Mouse (Mus musculus) MEL (cell line): ENCODE measurements around the gene Nat8f1. TPM values are rescaled to one million over a fixed set of nuclear protein-coding genes. Genes with fewer than 3 reads are reported as not detected.

Source experiments
- DNase-seq: peaks from one replicate; pipeline ENCODE4 v3.0.0; 2011; ENCODE audit warnings: low read depth, low spot score
- H3K27ac ChIP-seq: 2 replicates; pipeline ENCODE4 v1.5.1; 2012; ENCODE audit warnings: low read depth, mild to moderate bottlenecking, control low read depth, low read length, moderate library complexity; ENCODE audit not compliant: control insufficient read depth
- H3K27me3 ChIP-seq, 2 experiments: fragments of 150-350 bp in 1 of 2; sonication (generic) in 1 of 2; 2 replicates each; pipeline ENCODE4 v1.6.1; 2012; ENCODE audit warnings: low read length in 2 of 2, mild to moderate bottlenecking in 2 of 2, improper control_type of control experiment in 1 of 2, moderate library complexity in 1 of 2; ENCODE audit not compliant: insufficient read depth in 2 of 2, control insufficient read depth in 1 of 2
- H3K36me3 ChIP-seq, 2 experiments: 2 replicates each; pipeline ENCODE4 v1.6.1; 2012 to 2014; ENCODE audit warnings: low read length in 2 of 2, improper control_type of control experiment in 1 of 2, inconsistent platforms in 1 of 2, mild to moderate bottlenecking in 1 of 2; ENCODE audit not compliant: insufficient read depth in 2 of 2, control insufficient read depth in 1 of 2
- H3K4me1 ChIP-seq, 2 experiments: fragments of 150-350 bp in 1 of 2; sonication (generic) in 1 of 2; 2 replicates each; pipeline ENCODE4 v1.6.1; 2012; ENCODE audit warnings: low read length in 2 of 2, improper control_type of control experiment in 1 of 2, mild to moderate bottlenecking in 1 of 2; ENCODE audit not compliant: insufficient read depth in 2 of 2, control insufficient read depth in 1 of 2
- H3K4me3 ChIP-seq, 2 experiments: fragments of 150-350 bp in 1 of 2; sonication (generic) in 1 of 2; 2 replicates each; pipeline ENCODE4 v1.5.1; 2012; ENCODE audit warnings: low read depth in 2 of 2, low read length in 2 of 2, mild to moderate bottlenecking in 2 of 2, moderate library complexity in 2 of 2, control low read depth in 1 of 2, improper control_type of control experiment in 1 of 2; ENCODE audit not compliant: control insufficient read depth in 1 of 2, insufficient read depth in 1 of 2
- H3K79me2 ChIP-seq: 2 replicates; pipeline ENCODE4 v1.6.1; 2012; ENCODE audit warnings: mild to moderate bottlenecking, low read length, moderate library complexity; ENCODE audit not compliant: control insufficient read depth, poor library complexity, insufficient read depth
- H3K9ac ChIP-seq: 2 replicates; pipeline ENCODE4 v1.6.1; 2012; ENCODE audit warnings: low read depth, mild to moderate bottlenecking, control low read depth, low read length, moderate library complexity; ENCODE audit not compliant: control insufficient read depth, poor library complexity, severe bottlenecking
- H3K9me3 ChIP-seq: fragments of 150-350 bp; sonication (generic); replicated peaks from 2 replicates; pipeline ENCODE4 v1.6.1; 2012; ENCODE audit warnings: mild to moderate bottlenecking, low read length, improper control_type of control experiment, moderate library complexity; ENCODE audit not compliant: insufficient read depth
- BHLHE40 ChIP-seq: IDR thresholded peaks from 2 replicates; pipeline ENCODE4 v1.6.1; 2012; ENCODE audit warnings: low read depth, mild to moderate bottlenecking, inconsistent platforms, low read length, improper control_type of control experiment, borderline replicate concordance
- CHD2 ChIP-seq: IDR thresholded peaks from 2 replicates; pipeline ENCODE4 v1.6.1; 2011; ENCODE audit warnings: low read length, improper control_type of control experiment
- ELF1 ChIP-seq: IDR thresholded peaks from 2 replicates; pipeline ENCODE4 v1.6.1; 2014; ENCODE audit warnings: low read depth, mild to moderate bottlenecking, inconsistent platforms, low read length, improper control_type of control experiment, moderate library complexity
- EP300 ChIP-seq, 2 experiments: IDR thresholded peaks; 2 replicates each; pipeline ENCODE4 v1.6.1; 2011; ENCODE audit warnings: improper control_type of control experiment in 2 of 2, low read length in 2 of 2, low read depth in 1 of 2, mild to moderate bottlenecking in 1 of 2
- ETS1 ChIP-seq: IDR thresholded peaks from 2 replicates; pipeline ENCODE4 v1.6.1; 2012; ENCODE audit warnings: low read depth, mild to moderate bottlenecking, inconsistent platforms, low read length, improper control_type of control experiment, moderate library complexity
- GABPA ChIP-seq: IDR thresholded peaks from 2 replicates; pipeline ENCODE4 v1.6.1; 2012; ENCODE audit warnings: low read depth, mild to moderate bottlenecking, inconsistent platforms, low read length, improper control_type of control experiment, moderate library complexity
- GATA1 ChIP-seq: IDR thresholded peaks from 2 replicates; pipeline ENCODE4 v1.6.1; 2011; ENCODE audit warnings: low read depth, low read length, improper control_type of control experiment
- HCFC1 ChIP-seq: IDR thresholded peaks from 2 replicates; pipeline ENCODE4 v1.6.1; 2012; ENCODE audit warnings: low read depth, mild to moderate bottlenecking, inconsistent platforms, low read length, improper control_type of control experiment, moderate library complexity
- JUND ChIP-seq: IDR thresholded peaks from 2 replicates; pipeline ENCODE4 v1.6.1; 2011; ENCODE audit warnings: low read depth, mild to moderate bottlenecking, improper control_type of control experiment, low read length
- KAT2A ChIP-seq: conservative IDR thresholded peaks from 2 replicates; pipeline ENCODE4 v1.6.1; 2012; ENCODE audit warnings: low read depth, low read length, improper control_type of control experiment, inconsistent platforms
- MAFK ChIP-seq: IDR thresholded peaks from 2 replicates; pipeline ENCODE4 v1.6.1; 2011; ENCODE audit warnings: low read depth, mild to moderate bottlenecking, low read length, improper control_type of control experiment, borderline replicate concordance
- MAX ChIP-seq: IDR thresholded peaks from 2 replicates; pipeline ENCODE4 v1.6.1; 2011; ENCODE audit warnings: low read length, improper control_type of control experiment
- MXI1 ChIP-seq: IDR thresholded peaks from 2 replicates; pipeline ENCODE4 v1.6.1; 2011; ENCODE audit warnings: mild to moderate bottlenecking, low read depth, low read length, improper control_type of control experiment
- MYB ChIP-seq: IDR thresholded peaks from 2 replicates; pipeline ENCODE4 v1.6.1; 2011; ENCODE audit warnings: mild to moderate bottlenecking, low read depth, low read length, improper control_type of control experiment
- NELFE ChIP-seq: IDR thresholded peaks from 2 replicates; pipeline ENCODE4 v1.6.1; 2011; ENCODE audit warnings: low read depth, low read length, improper control_type of control experiment
- NRF1 ChIP-seq: IDR thresholded peaks from 2 replicates; pipeline ENCODE4 v1.6.1; 2014; ENCODE audit warnings: low read depth, mild to moderate bottlenecking, inconsistent platforms, low read length, improper control_type of control experiment, moderate library complexity; ENCODE audit not compliant: poor library complexity, insufficient read depth, severe bottlenecking
- POLR2A ChIP-seq, 2 experiments: IDR thresholded peaks; 2 replicates each; pipeline ENCODE4 v1.6.1; 2011 to 2012; ENCODE audit warnings: low read length in 2 of 2, mild to moderate bottlenecking in 2 of 2, control low read depth in 1 of 2, improper control_type of control experiment in 1 of 2, low read depth in 1 of 2, moderate library complexity in 1 of 2; ENCODE audit not compliant: control insufficient read depth in 1 of 2, insufficient read depth in 1 of 2, poor library complexity in 1 of 2
- POLR2AphosphoS5 ChIP-seq: IDR thresholded peaks from 2 replicates; pipeline ENCODE4 v1.6.1; 2012; ENCODE audit warnings: low read depth, borderline replicate concordance, mild to moderate bottlenecking, inconsistent platforms, low read length, moderate library complexity, mixed read lengths
- RAD21 ChIP-seq: IDR thresholded peaks from 2 replicates; pipeline ENCODE4 v1.6.1; 2011; ENCODE audit warnings: mild to moderate bottlenecking, low read depth, low read length, improper control_type of control experiment
- SIN3A ChIP-seq: IDR thresholded peaks from 2 replicates; pipeline ENCODE4 v1.6.1; 2012; ENCODE audit warnings: low read length, improper control_type of control experiment, inconsistent platforms
- SMC3 ChIP-seq: IDR thresholded peaks from 2 replicates; pipeline ENCODE4 v1.6.1; 2011; ENCODE audit warnings: low read depth, low read length, improper control_type of control experiment
- USF1 ChIP-seq: IDR thresholded peaks from 2 replicates; pipeline ENCODE4 v1.6.1; 2014; ENCODE audit warnings: low read depth, mild to moderate bottlenecking, inconsistent platforms, low read length, improper control_type of control experiment, moderate library complexity
- ZC3H11A ChIP-seq: IDR thresholded peaks from 2 replicates; pipeline ENCODE4 v1.6.1; 2012; ENCODE audit warnings: low read depth, mild to moderate bottlenecking, inconsistent platforms, low read length, improper control_type of control experiment
- polyA plus RNA-seq, 2 experiments: library from polyadenylated mRNA; stranded (reverse) in 1 of 2; unstranded in 1 of 2; fragments of >175 nt in 1 of 2; fragments of >200 nt in 1 of 2; gene quantifications; 2 replicates each; pipeline versions ENCODE4 v1.2.1 to v1.2.4; 2012; ENCODE audit warnings: low replicate concordance in 2 of 2, low read depth in 1 of 2; ENCODE audit not compliant: insufficient read length in 2 of 2, insufficient read depth in 1 of 2, missing spikeins in 1 of 2
- total RNA-seq: library from RNA; depleted of rRNA; stranded (reverse); fragments of 300-350 nt; gene quantifications from 2 replicates; pipeline ENCODE4 v1.2.3, GENCODE M21; 2012

Nat8f1 gene
- total and polyA plus RNA-seq, 3 experiments: 5.7 to 6.9 TPM; not detected in 1

DNA sequence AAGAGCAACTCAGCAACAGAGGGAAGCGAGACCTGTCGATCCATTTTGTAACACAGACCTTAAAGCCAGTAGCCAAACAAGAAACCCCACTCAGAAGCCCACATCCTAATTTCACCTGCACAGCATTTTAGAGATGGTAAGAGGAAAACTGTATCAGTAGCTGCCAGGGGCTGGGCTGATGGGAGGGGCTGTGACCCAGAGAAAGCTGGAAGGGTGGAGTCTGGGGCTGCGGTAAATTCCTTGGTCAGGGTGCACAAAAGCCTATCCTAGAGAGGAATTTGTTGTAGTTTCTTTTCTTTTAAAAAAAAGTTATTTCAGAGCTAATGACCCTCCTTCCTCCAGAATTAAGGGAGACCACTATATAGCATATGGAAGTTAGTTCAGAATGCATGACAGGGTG is 27.0 kb upstream of the Nat8f1 start:
- TF ChIP-seq CHD2: no peak
- no peak for TF ChIP-seq POLR2AphosphoS5
- no peak for TF ChIP-seq USF1
- no peak for TF ChIP-seq NRF1
- TF ChIP-seq JUND: no peak
- no peak for TF ChIP-seq ZC3H11A
- no peak for TF ChIP-seq ELF1
- TF ChIP-seq GATA1: no peak
- TF ChIP-seq SMC3: no peak
- TF ChIP-seq MYB: no peak
- TF ChIP-seq MXI1: no peak
- no peak for TF ChIP-seq SIN3A
- no peak for TF ChIP-seq RAD21
- TF ChIP-seq HCFC1: no peak
- TF ChIP-seq KAT2A: no peak
- no peak for TF ChIP-seq MAFK
- no peak for TF ChIP-seq ETS1
- no peak for TF ChIP-seq POLR2A (IDR thresholded peaks at IDR 0.05; ENCODE audit: control insufficient read depth in 1 of 2, insufficient read depth in 1 of 2, low read depth in 1 of 2, low read length in 2 of 2, poor library complexity in 1 of 2)
- H3K36me3 ChIP-seq: peaks cover 2 to 29% of the 10 kb centered on the region in 2 experiments
- no peak overlapping the region for H3K9ac ChIP-seq
- no peak overlapping the region for H3K27ac ChIP-seq
- no peaks in the 10 kb centered on the region for H3K9me3 ChIP-seq
- no peak for DNase-seq
- peaks cover 0 to under 1% of the 10 kb centered on the region in 2 experiments; a peak in 1 of 4 replicates for H3K4me1 ChIP-seq
- no peaks in the 10 kb centered on the region; the same call in 1 of the 2 replicates for H3K79me2 ChIP-seq
- no peaks in the 10 kb centered on the region for H3K27me3 ChIP-seq
- no peak overlapping the region for H3K4me3 ChIP-seq

DNA sequence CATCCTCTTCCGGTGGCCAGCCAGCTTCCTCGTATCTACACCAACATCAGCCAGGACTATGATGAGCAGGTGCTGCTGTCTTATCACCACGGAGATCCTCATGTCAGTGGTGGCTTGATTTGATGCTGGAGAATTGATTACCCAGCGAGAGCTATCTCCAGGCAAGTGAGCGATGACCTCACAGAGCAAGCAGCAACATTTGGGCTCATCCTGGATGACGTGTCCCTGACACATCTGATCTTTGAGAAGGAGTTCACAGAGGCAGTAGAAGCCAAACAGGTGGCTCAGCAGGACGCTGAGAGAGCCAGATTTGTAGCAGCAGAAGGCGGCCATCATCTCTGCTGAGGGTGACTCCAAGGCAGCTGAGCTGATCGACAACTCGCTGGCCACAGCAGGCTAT is 23.2 kb upstream of the Nat8f1 start:
- H3K79me2 ChIP-seq: no peaks in the 10 kb centered on the region; the same call in 1 of the 2 replicates
- DNase-seq: no peak
- H3K27me3 ChIP-seq: no peaks in the 10 kb centered on the region
- TF ChIP-seq ETS1: no peak
- no peak for TF ChIP-seq ELF1
- TF ChIP-seq GABPA: no peak
- no peak for TF ChIP-seq NELFE
- no peak for TF ChIP-seq USF1
- TF ChIP-seq JUND: no peak
- TF ChIP-seq MAFK: no peak
- TF ChIP-seq SMC3: no peak
- no peak for TF ChIP-seq POLR2AphosphoS5
- TF ChIP-seq EP300 (IDR thresholded peaks at IDR 0.05; ENCODE audit: low read depth in 1 of 2, low read length in 2 of 2): no peak
- TF ChIP-seq BHLHE40: no peak
- no peak for TF ChIP-seq ZC3H11A
- TF ChIP-seq RAD21: no peak
- TF ChIP-seq HCFC1: no peak
- TF ChIP-seq MAX: no peak
- TF ChIP-seq CHD2: no peak
- TF ChIP-seq POLR2A (IDR thresholded peaks at IDR 0.05; ENCODE audit: control insufficient read depth in 1 of 2, insufficient read depth in 1 of 2, low read depth in 1 of 2, low read length in 2 of 2, poor library complexity in 1 of 2): no peak
- TF ChIP-seq MXI1: no peak
- peaks cover 3 to 7% of the 10 kb centered on the region in 2 experiments; a peak in 3 of 4 replicates for H3K4me1 ChIP-seq
- no peak overlapping the region for H3K4me3 ChIP-seq
- H3K9me3 ChIP-seq: no peaks in the 10 kb centered on the region
- peaks cover 4 to 7% of the 10 kb centered on the region in 2 experiments for H3K36me3 ChIP-seq
- no peak overlapping the region for H3K27ac ChIP-seq
- no peak overlapping the region for H3K9ac ChIP-seq
